Mouse (Mus musculus): ENCODE measurements around the gene Slc5a11. TPM values are rescaled to one million over a fixed set of nuclear protein-coding genes. Genes with fewer than 3 reads are reported as not detected.

Gene Slc5a11
- polyA plus RNA-seq, 2 experiments from 2014 or later: 0.42 to 0.70 TPM

DNA sequence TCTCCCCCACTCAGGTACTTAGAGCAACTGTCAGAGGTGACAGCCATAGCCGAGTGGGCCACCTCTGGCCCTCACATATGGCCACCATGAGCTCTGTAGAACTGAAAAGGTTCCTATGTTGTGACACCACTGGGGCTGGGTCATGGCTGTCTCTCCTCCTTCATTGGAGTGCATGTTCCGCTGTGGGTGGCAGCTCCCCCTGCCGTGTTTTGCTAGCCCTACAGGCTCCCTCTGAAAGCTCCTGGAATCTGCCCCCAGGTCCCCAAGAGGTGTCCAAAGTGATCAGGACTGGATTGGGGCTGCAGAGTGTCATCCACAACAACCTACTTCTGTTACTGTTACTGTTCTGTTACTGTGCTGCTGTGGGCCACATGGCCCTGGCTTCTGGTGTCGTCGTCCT lies 2.3 kb upstream of the Slc5a11 start:
- ATAC-seq: no peak

DNA sequence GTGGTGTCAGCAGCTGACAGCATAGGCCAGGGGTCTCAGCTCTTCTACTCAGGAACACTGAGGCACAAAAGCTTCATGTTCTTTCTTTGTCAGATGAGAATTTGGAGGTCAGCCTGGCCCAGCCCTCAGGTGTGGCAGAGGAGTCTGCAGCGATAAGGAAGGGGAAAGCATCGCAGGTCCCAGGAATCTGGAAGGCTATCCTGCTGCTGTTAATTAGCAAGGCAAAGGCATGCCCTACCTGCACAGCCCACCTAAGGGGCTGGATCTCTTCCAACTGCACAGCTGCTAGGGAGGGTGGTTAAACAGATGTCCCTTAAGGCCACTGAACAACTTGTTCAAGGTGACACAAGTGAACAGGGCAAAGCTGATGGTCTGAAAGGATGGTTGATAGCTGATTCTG lies 558 bp downstream of the Slc5a11 start:
- no peak for ATAC-seq

DNA sequence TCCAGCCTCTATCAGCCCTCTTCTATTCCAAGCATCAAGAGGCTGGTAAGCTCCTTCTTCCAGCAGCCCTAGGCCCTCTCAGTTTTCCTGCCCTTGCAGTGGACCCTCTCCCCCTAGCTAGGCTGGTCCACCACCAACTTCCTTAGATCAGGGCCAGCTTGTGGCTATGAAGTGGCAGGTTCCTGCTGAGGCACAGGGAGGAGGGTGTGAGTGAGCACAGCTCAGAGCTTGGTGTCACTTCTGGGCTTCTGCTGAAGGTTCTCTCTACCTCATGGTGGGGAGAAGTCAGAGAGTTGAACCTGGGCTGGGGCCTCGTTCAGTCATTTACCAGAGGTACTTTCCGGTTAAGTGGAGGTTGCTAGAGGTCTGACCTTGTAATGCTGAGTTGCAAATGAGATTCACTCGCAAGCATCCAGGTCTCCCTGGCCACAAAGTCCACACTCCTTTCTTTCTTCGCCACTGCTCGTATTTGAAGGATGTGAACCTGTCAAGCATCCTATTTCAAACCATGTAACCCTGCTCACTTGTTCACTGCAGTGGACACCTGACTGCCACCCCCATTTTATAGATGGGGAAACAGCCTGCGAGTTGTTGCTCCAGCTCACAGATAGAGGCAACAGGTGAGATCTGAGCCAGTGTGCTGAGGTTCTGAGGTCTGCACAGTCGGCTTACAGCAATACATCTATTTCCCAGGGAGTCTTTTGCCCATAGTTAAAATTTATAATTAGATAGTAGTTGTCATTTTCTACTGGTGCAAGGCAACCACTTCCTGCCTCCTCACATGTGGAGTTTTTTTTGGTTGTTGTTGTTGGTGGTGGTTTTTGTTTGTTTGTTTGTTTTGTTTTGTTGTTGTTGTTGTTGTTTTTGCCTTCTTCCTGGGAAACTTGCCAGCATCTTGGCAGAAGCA lies 3.1 kb downstream of the Slc5a11 start:
- peak; percentile 64 for ATAC-seq

DNA sequence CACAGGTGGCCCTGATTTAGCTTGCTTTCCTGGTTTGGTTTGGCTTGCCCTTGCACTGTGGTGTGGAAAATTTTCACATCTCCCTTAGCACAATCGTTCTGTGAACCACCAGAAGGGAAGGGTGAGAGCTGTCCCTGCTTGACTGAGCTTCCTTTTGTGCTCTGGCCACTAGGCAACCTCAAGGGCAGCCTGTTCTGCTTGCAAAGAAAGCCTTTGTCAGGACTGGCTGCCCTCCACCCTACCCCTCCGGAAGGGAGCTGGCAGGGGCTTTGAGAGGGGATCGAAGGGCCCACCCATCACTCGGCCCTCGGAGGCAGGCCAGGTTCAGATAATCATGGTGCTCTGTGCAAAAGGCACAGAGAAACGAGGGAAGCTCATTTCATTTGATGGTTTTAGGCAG lies 4.0 kb downstream of the Slc5a11 start:
- ATAC-seq: no peak

DNA sequence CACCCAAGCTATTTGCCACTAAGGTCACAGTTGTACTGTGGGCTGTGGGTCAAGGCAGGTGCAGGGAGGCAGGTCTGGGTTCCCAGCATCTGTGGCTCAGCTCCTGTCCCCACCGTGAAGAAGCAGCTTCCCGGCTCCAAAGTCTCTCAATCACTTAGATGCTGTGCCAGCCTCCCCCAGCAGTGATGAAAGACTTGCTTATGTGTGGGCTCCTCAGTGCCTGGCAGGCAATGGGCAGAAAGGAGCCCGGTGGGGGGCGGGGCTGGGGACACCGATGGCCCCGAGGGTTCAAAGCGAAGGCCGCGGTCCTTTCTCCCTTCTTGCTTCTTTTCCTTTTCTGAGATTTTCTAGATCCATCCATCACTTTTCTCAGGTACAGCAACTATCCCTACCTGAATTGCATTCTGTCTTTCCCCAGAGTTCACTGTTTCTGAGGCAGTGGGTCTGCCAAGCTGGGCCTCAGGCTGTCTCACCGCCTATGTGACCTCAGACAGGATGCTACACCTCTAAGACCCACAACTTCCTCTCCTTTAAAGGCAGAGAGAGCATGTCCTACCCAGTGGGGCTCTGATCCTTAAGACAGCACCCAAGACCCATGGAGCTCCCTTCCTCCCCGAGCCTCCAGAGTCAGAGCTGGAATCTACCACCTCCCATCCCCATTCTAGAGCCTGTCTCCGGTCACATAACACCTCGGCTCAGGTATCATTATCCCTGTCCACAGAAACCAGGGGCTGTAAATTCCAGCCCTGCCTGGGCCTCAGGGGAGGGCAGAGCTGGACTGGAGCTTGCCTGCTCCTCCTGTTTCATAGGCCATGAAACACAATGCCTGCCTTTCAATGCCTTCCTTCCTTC lies 5.4 kb downstream of the Slc5a11 start:
- peak; percentile 73 for ATAC-seq

DNA sequence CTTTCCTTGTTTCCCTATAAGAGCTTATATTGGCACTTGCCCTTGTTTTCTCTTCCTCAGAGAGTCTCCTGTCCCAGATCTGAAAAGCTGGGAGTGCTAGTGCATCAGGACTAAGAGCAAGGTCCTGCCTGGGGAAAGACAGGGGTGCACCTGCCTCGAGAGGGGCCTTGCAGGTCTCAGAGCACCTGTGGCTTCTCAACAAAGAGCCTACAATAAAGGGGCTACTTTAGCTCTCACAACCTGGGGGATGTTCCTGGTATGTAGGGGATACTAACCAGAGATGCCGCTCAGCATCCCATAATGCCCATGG lies 6.0 kb downstream of the Slc5a11 start:
- ATAC-seq: no peak

DNA sequence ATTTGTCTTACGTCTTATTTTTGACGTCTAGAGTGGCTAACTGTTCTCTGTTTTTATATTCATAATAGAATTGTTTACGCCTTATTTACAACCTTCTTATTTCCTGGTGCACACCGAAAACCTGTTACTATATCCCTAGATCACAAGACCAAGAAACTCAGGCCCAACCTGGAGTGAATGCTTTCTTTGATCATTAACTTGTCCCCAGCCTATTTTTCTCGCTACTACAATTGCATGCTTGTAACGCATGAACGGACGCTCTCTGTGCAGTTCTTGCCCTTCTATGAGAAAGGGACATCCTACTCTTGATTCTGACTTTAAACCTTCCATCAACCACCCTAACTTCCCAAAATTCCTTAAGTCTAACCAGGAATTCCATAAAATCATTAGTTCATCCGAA lies 9.5 kb downstream of the Slc5a11 start:
- ATAC-seq: no peak

DNA sequence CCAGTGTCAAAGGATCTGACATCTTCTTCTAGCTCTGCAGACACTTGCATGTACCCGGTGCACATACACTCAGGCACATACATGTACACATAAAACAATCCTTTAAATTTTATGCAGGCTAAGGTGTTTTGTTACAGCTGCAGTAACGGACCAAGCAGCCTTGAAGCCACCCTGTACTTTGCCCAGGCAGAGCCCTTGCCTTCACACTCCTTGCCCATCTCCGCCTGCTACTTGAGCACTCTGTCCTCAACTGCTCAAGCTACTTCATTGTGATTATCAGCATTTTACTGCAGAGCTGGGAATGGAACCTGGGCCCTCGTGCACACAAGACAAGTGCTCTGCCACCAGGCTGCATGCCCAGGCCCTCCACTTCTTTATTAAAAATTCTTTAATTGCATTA lies 10.6 kb downstream of the Slc5a11 start:
- ATAC-seq: no peak

DNA sequence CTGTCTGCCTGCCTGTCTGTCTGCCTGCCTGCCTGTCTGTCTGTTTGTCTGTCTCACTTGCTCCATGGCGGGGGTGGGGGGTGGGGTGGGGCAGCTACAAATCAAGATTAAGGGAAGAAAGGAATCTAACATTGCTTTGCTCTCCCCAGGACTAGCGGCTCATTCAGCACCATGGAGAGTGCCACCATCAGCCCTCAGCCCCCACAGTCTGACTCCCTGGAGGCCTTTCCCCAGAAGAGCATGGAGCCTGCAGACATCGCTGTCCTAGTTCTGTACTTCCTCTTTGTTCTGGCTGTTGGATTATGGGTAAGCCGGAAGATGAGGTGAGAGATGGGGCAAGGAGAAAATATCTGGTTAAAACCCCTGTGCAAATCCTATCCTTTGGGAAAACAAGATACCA lies 20.9 kb downstream of the Slc5a11 start:
- no peak for ATAC-seq

DNA sequence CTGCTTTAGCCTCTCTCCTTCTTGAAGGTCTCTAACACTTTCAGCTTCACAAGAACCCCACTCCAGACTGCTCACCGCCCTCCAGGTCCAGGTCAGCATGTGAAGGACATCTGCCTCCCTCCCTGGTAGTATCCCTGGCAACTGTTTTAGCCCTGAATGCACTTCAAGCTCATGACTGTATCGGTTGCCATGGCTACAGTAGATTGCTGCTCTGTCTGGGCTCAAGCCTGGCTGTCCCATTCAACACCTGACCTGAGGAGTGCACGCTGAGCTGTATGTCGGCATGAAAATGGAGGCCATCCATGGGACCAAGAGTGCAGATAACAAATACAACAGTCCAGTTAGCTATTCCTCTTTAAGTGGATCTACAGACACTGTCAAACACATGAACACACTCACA lies 24.0 kb downstream of the Slc5a11 start:
- no peak for ATAC-seq

DNA sequence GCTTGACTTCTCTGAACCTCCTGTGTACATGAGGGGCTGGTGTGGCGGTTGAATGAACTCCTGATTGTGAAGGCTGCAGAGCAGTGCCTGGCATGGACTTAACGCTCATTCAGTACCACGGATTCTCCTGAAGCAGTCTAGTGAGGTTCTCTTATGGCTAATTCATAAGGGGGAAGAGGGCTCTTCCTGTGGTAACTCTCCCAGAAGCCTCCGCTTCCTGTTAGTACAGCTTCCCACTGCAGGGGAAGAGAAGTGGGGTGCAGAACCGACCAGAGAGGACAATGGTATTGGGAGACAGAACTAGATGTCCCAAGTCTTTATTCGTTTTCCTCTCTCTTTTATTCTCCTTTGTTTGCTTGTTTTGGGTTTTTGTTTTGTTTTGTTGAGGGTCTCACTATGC lies 25.5 kb downstream of the Slc5a11 start:
- ATAC-seq: peak; percentile 29

DNA sequence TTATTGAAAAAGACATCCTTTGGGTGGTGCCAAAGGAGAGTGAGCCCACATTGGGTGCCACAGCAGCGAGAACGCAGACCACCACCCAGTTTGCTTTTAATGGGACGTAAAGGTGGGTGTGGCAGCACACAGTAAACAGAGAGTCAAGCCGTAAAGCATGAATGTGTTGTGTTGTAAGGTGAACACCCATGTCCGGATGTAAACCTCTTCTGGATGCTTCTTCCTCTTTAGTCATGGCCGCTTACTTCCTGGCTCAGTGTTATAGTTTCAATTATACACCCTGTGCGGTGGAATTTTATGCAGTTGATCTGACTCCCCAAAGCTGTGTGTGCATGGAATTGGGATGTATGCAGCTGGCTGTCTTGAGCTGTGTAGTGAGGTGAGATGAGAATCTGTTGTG lies 27.7 kb downstream of the Slc5a11 start:
- no peak for ATAC-seq

DNA sequence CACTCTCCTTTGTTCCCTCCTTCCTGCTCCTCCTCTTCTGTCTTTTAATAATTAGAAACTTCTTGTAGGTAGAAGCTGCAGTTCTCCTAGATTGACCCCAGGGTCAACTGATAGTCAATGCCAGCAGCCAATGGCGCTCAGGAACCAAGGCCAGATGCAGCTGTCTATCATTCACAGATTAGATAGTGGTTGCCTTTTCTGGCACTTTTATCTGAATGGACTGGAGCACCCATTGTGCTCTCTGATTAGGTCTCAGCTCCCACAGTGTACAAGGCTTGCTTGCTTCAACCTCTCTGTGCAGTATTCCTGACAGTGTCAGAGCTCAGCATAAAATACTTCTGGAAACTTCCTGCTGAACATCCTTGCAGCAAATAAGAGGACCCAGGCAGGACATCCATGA lies 30.3 kb downstream of the Slc5a11 start:
- no peak for ATAC-seq

DNA sequence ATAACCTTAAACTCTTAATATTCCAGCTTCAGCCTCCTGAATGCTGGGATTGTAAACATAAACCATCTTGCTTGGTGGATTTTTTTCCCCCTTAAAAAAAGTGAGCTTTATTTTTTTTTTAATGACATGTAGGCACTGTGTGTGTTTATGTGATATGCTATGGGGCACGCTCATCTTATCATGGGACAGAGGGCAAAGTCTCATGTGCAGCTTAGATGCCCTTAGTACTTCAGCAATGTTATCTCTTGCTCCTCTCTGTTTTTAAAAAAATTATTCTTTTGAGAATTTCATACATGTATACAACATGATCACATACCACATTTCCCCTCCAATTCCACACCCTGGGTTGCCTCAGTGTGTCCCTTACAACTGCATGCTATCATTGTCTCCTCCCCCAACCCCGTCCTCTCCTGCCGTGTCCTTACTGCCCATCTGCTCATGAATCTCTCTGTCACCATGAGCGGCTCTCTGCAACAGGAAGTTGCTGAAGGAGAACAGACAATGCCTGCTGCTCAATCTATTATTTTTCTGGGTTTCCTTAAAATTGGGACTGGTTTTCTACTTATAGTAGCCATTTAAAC lies 32.0 kb downstream of the Slc5a11 start:
- no peak for ATAC-seq

DNA sequence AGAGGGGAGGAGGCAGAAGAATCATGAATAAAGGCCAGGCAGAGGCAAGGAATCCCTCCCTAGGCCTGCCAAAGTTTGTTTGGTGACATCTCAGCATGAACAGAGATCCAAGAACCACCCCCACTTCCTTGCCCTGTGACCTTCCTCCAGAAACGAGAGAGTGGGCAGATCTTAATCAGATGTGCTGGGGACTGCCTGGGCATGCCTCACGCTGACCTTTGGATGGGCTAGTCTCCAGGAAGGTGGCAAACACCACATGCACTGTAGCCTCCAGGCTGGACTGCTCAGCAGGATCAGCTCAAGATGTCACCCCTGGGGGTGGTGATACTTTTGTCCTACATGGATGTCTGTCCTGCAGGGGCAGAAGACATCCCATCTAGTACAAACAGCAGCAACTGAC lies 33.6 kb downstream of the Slc5a11 start:
- no peak for ATAC-seq

DNA sequence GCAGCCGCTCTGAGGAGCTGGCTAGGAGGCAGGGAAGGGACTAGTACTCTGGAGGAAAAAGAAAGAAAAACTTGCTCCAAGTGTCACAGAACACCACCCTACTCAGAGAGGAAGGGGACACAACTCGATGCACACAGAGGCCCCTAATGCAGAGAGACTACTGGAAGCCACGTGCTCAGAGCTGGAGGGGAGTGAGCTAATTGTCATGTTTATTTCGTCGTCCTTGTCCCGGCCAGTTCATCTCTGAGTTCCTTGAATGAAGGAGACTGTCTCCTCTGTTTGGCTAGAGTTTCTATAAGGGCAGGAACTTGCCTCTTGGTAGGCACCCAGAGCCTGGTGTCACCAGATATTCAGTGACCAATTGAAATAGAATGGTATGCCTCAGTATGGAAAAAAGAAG lies 36.8 kb downstream of the Slc5a11 start:
- no peak for ATAC-seq

DNA sequence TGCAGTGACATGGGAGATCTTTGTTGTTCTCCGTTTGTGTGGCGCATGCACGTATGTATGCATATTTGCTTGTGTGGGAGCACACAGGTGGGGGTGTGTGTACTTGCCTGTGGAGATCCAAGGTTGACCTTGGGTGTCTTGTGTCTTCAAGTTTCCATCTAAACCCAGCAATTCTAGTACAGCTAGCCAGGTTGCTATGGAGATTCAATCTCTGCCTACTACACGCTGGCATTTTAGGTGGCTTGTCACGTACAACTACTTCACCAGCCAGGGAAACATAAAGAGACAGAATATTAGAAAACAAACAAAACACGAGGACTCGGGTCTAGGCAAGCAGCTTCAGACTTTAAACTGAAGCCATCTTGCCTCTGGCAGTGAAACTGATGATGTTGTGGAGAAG lies 38.8 kb downstream of the Slc5a11 start:
- no peak for ATAC-seq

DNA sequence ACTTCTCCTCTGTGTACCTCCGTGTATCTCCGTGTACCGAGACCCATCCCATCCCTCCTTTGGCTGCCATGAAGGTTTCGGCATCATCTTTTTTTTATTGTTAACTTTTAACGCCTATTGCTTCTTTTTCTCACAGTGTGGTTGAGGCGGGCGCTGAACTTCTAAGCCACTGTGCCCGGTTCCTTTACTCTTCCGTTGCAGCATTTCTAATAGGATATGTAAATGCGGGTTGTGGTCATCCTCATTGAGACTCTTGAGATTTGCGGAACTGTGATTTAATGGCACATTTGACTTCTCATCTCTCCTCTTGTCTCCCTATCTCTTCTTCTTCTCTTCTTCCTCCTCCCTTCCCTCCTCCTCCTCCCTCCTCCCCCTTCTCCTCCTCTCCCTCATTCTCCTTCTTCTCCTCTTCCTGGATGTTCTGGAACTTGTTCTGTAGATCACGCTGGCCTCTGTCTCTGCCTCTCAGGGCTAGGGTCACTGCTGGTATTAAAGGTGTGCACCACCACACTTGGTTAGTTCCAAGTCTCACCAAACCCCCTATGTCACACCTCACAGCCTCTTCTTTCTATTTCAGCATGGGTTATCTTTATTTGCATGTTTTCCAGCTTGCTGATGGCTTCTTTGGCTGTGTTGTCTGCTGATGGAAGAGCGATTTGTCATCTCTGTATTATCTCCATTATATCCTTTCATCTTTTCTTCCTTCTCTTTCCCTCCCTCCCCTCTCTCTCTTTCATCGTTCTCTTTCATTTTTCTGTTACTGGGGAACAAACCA lies 39.8 kb downstream of the Slc5a11 start:
- no peak for ATAC-seq

DNA sequence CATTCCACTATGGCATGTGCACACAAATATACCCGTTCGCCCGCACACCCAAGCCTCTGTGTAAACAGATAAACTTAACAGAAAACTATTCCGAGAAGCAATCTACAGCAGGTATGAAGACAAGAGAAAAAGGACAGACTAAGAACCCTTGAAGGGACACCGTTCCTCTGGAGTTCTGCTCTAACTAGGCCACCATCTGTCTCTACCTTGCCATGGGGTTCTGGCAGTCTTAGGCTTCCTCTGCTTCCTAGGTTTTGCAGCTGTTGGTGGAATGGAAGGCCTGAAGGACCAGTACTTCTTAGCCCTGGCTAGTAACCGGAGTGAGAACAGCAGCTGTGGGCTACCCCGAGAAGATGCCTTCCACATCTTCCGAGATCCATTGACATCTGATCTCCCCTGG lies 43.5 kb downstream of the Slc5a11 start:
- ATAC-seq: no peak

DNA sequence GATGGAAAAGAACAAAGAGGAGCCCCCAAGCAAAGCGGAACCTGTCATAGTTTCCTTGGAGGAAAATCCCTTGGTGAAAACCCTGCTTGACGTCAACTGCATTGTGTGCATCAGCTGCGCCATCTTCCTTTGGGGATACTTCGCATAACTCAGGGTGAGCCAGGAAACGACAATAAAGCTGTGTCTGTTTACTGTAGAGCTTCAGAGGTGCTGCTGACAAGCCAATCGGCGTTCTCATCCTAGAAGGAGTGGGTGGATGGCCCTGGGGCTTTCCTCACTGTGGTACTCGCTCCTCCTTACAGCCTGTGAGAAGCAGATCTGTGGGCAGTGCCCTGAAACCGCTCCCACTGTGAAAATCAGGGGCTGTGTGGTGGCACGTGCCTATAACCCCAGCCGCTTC lies 58.5 kb downstream of the Slc5a11 start:
- peak; percentile 72 for ATAC-seq

DNA sequence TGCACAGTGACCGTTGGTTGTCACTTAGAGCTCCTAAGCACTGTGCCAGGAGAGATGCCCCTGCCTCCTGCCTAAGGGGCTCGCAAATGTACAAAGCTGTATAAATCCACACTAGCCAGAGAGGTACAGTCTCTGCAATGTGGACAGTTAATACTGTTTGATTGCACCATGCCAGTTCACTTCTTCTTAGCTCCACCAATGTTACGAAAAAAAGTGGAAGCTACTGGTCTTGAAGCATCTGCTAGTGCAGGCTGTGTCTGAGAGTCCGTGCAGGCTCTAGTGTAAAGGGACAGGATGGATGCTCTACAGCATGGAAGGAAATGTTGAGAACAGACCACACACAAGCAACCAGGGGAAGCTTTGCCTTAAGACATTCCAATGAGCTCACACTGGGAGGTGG lies 62.0 kb downstream of the Slc5a11 start:
- no peak for ATAC-seq

DNA sequence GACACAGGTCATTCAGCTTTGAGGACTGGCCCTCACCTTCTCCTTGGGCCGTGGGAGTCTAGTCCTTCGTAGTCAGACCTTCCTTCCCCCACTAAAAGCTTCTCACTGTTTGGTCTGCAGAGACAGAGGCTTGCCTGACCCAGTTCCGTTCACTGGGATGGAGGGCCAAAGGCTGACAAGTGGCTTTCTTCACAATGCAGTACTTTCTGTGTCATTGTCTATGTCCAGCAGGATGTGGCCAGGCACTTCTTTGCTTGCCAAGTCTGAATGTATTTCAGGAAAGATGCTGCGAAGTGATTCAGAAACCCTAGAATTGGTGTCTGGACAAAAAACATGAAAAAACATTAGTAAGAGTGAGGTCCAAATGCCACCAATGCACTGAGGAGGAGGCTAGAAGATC lies 65.2 kb downstream of the Slc5a11 start:
- no peak for ATAC-seq

DNA sequence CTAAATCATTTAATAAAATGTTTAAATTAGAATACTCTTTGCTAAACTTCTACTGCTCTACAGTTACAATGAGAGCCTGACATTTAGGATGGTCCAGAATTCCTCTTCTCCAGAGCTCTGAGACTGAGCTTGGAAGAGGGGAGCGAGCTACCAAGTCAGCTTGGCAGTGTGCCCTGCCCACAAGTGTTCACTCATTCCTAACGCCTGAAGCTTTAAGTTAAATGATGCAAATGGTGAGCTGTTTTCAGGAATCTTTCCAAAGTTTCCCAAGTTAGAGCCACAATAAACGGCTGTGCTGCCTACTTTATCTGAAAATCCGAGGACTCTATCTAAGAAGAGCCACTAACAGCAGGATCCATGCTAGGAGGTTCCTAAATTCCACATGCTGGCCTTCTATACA lies 69.2 kb downstream of the Slc5a11 start:
- ATAC-seq: no peak
